Mouse (Mus musculus) cerebellum, adult 2 months (tissue): ENCODE data around the gene Prr15. TPM values are rescaled to one million over a fixed set of nuclear protein-coding genes. Genes with fewer than 3 reads are reported as not detected.

Experiments
- DNase-seq, 2 experiments: peaks; one replicate each; pipeline ENCODE4 v3.0.0; 2021
- H3K27ac ChIP-seq: fragments of 200-500 bp; 2 replicates; pipeline ENCODE4 v1.5.1; 2012; ENCODE audit warnings: low read length, control low read depth, inconsistent platforms; ENCODE audit not compliant: insufficient read depth
- H3K27me3 ChIP-seq: fragments of 200-500 bp; 2 replicates; pipeline ENCODE4 v1.6.1; 2012; ENCODE audit warnings: inconsistent platforms, mild to moderate bottlenecking, low read length, moderate library complexity; ENCODE audit not compliant: control insufficient read depth, insufficient read depth
- H3K4me1 ChIP-seq: fragments of 200-500 bp; 2 replicates; pipeline ENCODE4 v1.6.1; 2011; ENCODE audit warnings: low read length; ENCODE audit not compliant: control insufficient read depth, insufficient read depth
- H3K4me3 ChIP-seq: fragments of 200-500 bp; replicated peaks from 2 replicates; pipeline ENCODE3; 2011; ENCODE audit warnings: mild to moderate bottlenecking, low read depth, low read length, control low read depth; ENCODE audit not compliant: insufficient read depth
- CTCF ChIP-seq: fragments of 200-500 bp; IDR thresholded peaks from 2 replicates; pipeline ENCODE4 v1.5.1; 2011; ENCODE audit warnings: low read depth, mild to moderate bottlenecking, control low read depth, low read length, moderate library complexity, borderline replicate concordance; ENCODE audit not compliant: insufficient read depth
- POLR2A ChIP-seq: fragments of 200-500 bp; IDR thresholded peaks from 2 replicates; pipeline ENCODE4 v1.6.1; 2011; ENCODE audit warnings: low read length, control low read depth, borderline replicate concordance; ENCODE audit not compliant: insufficient read depth
- WGBS: fragments of 180-500 bp; shearing (Covaris S2); methylation state at CpG from one replicate; pipeline ENCODE4 v1.1.7; 2018; 5-methylcytosine and 5-hydroxymethylcytosine counted together
- polyA plus RNA-seq: library from polyadenylated mRNA; depleted of rRNA; stranded (reverse); fragments of >200 nt; gene quantifications from 2 replicates; pipeline ENCODE4 v1.2.3, GENCODE M21; 2012

The Prr15 gene
- polyA plus RNA-seq, 1 experiment = 1.9 TPM

DNA sequence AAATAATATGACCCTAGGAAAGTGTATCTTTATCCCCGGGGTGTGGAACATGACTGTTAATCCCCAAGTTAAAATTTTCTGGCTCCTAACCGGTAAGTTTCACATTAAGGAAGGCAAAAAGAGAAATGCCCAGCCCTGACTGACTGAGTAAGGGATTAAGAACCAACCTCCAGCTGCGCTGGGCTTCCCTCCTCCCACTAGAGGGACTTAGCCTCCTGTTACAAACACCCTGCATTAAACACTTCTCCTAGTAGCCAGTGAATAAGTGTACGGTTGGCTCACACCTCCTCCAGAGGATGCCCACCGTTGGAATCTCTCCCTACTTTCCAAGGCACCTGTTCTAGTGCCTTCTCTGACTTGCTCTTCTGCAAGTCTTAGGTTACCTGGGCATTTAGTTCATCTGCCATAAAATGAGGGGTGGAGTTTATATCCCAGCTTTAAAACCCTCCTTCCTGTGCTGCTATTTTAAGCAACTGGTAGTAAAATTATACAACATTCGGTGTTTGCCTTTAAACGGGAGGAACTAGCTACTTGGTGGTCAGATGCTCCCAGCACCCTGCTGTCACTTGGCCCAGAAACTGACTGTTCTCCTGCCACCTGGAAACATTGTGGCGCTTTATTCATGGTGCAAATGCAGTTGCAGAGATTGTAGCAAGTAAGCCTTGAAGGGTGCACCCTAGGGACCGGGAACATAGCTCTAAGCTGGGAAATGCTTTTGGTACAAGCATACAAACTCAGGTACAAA, 8.2 kb downstream of the Prr15 start:
- Histone ChIP-seq H3K27me3 (no peaks in the 10 kb centered on the region), H3K4me1 (peaks cover 25% of the 10 kb centered on the region), H3K4me3 (no peak overlapping the region), H3K27ac (peak overlapping the region; percentile 66)
- 15% methylated on average over 9 of the region's 9 CpGs for WGBS
- no peak for TF ChIP-seq POLR2A
- peak; percentile 83 to 87 for DNase-seq

DNA sequence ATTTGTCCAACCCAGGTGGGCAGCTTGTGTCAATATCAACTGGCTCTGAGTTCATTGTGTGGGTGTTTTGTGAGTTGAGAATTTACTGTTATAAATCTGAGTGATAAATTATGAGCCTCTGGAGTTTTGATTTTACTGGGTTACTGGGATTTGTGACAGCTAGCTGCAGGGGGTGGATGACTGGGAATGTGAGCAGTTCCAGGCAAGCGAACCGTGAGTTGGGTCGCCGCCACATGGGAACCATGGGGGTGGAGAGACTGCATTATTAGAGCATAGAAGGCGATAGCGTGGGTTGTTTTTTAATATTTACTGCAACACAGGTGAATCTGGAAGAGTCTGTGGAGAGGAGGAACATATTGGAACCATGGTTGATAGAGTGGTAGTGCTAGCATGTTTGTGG, 11.7 kb downstream of the Prr15 start:
- DNase-seq = peak; percentile 79 to 85
- H3K4me1 ChIP-seq = peaks cover 30% of the 10 kb centered on the region
- H3K27me3 ChIP-seq = no peaks in the 10 kb centered on the region
- TF ChIP-seq CTCF = no peak
- TF ChIP-seq POLR2A = no peak
- H3K4me3 ChIP-seq = no peak overlapping the region
- 16% methylated on average over 6 of the region's 6 CpGs for WGBS
- no peak overlapping the region for H3K27ac ChIP-seq

DNA sequence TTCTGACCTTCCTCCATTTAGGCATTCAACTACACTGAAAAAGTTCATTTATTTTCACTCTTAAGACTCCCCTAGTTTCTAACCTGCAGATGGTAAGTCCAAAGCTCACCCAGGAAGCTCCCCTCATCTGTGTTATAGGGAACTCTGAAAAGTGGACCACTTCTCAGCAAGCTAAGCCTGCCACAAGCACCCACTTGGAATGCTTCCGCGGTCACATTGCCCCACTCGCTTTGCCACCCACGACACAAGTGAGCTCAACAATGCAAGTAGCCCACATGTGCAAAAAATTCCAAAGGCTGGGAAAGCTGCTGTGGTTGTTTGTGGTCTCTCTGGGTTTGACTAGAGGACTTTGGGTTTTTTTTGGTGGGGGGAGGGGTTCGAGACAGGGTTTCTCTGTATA, 15.5 kb downstream of the Prr15 start:
- no peak overlapping the region for H3K4me3 ChIP-seq
- 96% methylated on average over 5 of the region's 5 CpGs for WGBS
- TF ChIP-seq CTCF (no peak), POLR2A (no peak)

DNA sequence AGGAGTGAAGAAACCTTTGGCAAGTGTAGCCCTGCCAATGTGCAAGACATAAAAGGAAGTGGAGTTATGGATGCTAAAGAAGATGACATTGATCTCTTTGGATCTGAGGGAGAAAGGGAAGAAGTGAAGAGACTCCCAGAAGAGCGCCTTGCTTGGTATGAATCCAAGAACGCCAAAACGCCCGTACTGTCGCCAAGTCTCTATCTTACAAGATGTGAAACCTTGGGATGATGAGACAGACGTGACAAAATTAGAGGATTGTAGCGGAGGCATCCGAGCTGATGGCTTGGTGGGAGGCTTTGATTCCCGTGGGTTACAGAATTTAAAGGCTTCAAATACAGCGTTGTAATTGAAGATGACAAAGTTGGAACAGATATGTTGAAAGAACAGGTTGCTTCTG, 16.6 kb downstream of the Prr15 start:
- no peak for DNase-seq
- no peaks in the 10 kb centered on the region for H3K27me3 ChIP-seq
- peaks cover 10% of the 10 kb centered on the region; the same call in 1 of the 2 replicates for H3K4me1 ChIP-seq
- 21% methylated on average over 10 of the region's 10 CpGs for WGBS
- H3K27ac ChIP-seq = no peak overlapping the region
- TF ChIP-seq CTCF = no peak
- no peak overlapping the region for H3K4me3 ChIP-seq

More for the DNA sequence above, 15.5 kb downstream of the Prr15 start:
- no peak for DNase-seq
- Histone ChIP-seq H3K27ac (no peak overlapping the region), H3K4me1 (peaks cover 10% of the 10 kb centered on the region; the same call in 1 of the 2 replicates), H3K27me3 (no peaks in the 10 kb centered on the region)

DNA sequence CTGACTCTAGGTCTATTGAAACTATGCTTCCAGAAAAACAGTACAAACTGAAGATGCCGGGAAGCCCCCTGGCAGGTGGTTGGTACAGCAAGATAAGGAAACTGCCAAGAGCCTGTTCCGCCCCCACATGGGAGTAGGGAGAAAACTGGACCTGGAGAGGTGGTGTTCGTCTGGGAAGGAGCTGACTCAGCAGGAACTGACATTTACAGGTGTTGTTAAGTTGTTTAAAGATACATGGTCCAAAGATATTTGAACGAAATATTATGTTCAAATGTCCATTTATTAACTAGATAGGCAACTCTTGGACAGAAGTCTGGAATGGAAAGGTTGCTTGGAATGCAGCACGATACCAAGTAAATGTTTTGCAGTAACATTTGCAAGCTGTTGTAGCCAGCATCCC, 26.2 kb downstream of the Prr15 start:
- no peak overlapping the region for H3K4me3 ChIP-seq
- TF ChIP-seq POLR2A = no peak
- TF ChIP-seq CTCF = no peak
- H3K4me1 ChIP-seq = no peaks in the 10 kb centered on the region
- WGBS = 69% methylated on average over 5 of the region's 5 CpGs
- DNase-seq = no peak
- no peak overlapping the region for H3K27ac ChIP-seq
- H3K27me3 ChIP-seq = no peaks in the 10 kb centered on the region

DNA sequence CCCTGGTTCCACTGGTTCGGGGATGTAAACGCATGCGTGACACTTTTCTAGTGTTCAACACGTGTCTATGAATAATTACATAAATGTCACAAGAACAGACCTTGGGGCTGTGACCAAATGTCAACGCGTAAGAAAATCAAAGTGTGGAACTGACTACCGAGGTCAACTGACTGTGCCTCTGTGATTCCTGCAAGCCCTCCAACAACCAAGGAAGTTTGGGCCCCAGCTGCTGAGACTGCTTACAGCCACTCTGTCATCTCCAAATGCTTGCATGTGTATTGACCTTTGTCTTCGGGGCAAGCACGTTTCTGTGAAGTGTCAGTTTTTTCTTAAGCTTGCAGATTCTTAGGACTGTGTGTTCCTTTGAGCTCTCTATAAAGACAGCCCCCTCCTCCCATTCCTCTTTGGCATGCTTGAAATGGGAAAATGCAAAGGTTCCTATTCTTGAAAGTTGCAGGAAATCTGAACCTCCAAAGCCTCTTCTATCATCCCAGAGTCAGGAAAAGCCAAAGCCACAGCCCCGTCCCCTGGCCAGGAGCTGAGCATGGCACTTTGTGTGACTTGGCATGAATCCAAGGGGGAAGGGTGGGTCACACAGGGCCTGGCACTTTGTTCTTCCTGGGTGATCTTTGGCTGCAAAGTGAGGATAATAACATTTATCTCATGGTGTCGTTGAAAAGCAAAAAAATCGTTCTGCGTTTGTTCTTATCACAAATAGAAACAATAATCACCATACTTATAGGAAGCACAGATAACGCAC, 27.5 kb downstream of the Prr15 start:
- H3K4me1 ChIP-seq = no peaks in the 10 kb centered on the region

DNA sequence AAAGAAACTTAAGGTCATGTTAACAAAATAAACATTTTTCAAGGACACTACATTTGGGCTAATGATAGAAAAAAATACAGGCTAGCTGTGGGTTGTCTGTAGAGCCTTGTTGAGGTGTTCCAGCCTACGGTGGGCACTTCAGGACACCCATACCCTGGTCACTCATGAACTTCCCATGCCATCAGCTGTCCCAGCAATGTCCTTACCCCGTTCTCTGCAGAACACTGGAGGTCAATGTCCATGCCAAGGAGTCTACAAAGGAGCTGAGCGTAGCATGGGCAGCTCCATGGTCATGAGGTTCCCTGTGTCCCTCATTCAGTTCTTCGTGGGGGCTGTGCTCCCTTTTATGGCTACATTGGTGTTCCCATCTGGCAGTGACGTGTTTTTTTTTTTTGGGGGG, 28.1 kb downstream of the Prr15 start:
- H3K4me1 ChIP-seq = no peaks in the 10 kb centered on the region
- no peaks in the 10 kb centered on the region for H3K27me3 ChIP-seq
- DNase-seq = no peak
- TF ChIP-seq CTCF = no peak
- no peak for TF ChIP-seq POLR2A
- H3K27ac ChIP-seq = no peak overlapping the region
- H3K4me3 ChIP-seq = no peak overlapping the region
- 80% methylated on average over 5 of the region's 5 CpGs for WGBS

More for the DNA sequence above, 27.5 kb downstream of the Prr15 start:
- no peak for DNase-seq
- TF ChIP-seq CTCF (no peak), POLR2A (no peak)
- no peaks in the 10 kb centered on the region for H3K27me3 ChIP-seq
- 74% methylated on average over 14 of the region's 14 CpGs for WGBS
- no peak overlapping the region for H3K27ac ChIP-seq
- no peak overlapping the region for H3K4me3 ChIP-seq

DNA sequence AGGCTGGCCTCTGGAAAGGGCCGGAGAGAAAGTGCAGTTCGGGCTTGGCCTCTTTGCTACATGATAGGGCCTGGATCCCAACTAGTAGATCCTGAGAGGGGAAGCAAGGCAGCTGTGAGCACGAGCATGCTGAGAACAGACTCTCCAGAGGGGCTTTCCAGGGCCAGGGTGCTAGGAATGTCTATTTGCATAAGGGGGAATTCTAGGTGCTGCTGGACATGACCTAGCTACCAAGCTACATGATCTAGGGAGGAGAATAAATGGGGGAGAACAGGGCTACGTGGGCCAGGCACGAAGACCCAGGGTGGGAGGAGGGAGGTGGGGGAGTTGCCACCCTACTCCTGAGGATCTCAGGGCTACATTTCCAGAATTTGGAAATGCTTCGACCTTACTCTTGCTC, 30.0 kb downstream of the Prr15 start:
- no peak overlapping the region for H3K4me3 ChIP-seq
- H3K27me3 ChIP-seq = no peaks in the 10 kb centered on the region
- TF ChIP-seq CTCF (no peak), POLR2A (no peak)
- H3K27ac ChIP-seq = no peak overlapping the region
- WGBS = 88% methylated on average over 6 of the region's 6 CpGs
- no peak for DNase-seq
- H3K4me1 ChIP-seq = no peaks in the 10 kb centered on the region
